Mouse (Mus musculus) hindbrain, embryonic 12.5 days (tissue): ENCODE measurements around the gene Ccdc152. TPM values are rescaled to one million over a fixed set of nuclear protein-coding genes. Genes with fewer than 3 reads are reported as not detected.
"Not testable (repeated sequence)": the region's sequence is repeated elsewhere in the genome, so short reads cannot be mapped to it uniquely, and the experiment has no call there.

Experiments used
- ATAC-seq: fragments of 200-750 bp; cut with Nextera tagmentation; 2 replicates; pipeline ENCODE4 v1.8.0; 2017; ENCODE audit warnings: moderate TSS enrichment; ENCODE audit not compliant: low FRiP score
- H3K27ac ChIP-seq: fragments of 300-500 bp; sonication (generic); 2 replicates; pipeline ENCODE4 v1.5.1; 2016; ENCODE audit warnings: mild to moderate bottlenecking
- H3K27me3 ChIP-seq: fragments of 300-500 bp; sonication (generic); 2 replicates; pipeline ENCODE4 v1.6.1; 2016; ENCODE audit warnings: mild to moderate bottlenecking
- H3K36me3 ChIP-seq: fragments of 300-500 bp; sonication (generic); 2 replicates; pipeline ENCODE4 v1.6.1; 2016; ENCODE audit warnings: mild to moderate bottlenecking
- H3K4me1 ChIP-seq: fragments of 300-500 bp; sonication (generic); 2 replicates; pipeline ENCODE4 v1.6.1; 2016
- H3K4me2 ChIP-seq: fragments of 300-500 bp; sonication (generic); replicated peaks from 2 replicates; pipeline ENCODE4 v1.6.1; 2016; ENCODE audit warnings: mild to moderate bottlenecking
- H3K4me3 ChIP-seq: fragments of 300-500 bp; sonication (generic); 2 replicates; pipeline ENCODE4 v1.5.1; 2016; ENCODE audit warnings: mild to moderate bottlenecking
- H3K9ac ChIP-seq: fragments of 300-500 bp; sonication (generic); 2 replicates; pipeline ENCODE4 v1.6.1; 2016; ENCODE audit warnings: mild to moderate bottlenecking, moderate library complexity
- H3K9me3 ChIP-seq: fragments of 300-500 bp; sonication (generic); replicated peaks from 2 replicates; pipeline ENCODE4 v1.6.1; 2016; ENCODE audit warnings: mild to moderate bottlenecking
- WGBS: fragments of 180-500 bp; shearing (Covaris S2); methylation state at CpG from one replicate; pipeline ENCODE4 v1.1.7; 2016; 5-methylcytosine and 5-hydroxymethylcytosine counted together
- polyA plus RNA-seq: library from polyadenylated mRNA; unstranded; fragments of >200 nt; fragmentation: Nextera tagmentation; extraction: Ambion mirVana; gene quantifications from 2 replicates; pipeline ENCODE4 v1.2.1, GENCODE M21; 2016

The Ccdc152 gene
- polyA plus RNA-seq, 1 experiment from 2014 or later = not detected

DNA sequence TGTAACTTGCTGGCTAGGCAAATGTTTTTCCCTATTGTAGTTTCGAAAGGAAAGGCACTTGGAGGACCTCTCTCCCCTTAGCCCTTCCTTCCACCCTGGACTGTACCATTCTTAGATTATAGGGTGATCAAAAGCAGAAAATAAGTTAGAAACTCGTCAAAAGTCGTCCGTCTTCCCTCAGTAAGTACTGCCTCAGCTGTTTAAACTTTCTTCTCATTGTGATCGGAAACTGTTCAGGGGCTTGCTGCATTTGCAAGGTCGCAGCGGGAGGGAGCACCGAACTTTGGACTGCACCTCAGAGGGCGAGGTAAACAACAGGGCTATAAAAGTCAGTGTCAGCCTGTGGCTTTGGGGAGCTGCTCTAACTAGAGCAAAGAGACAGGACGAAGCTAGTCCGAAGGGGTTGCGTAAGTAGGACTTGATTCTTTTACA, 32.7 kb downstream of the Ccdc152 start:
- Histone ChIP-seq H3K4me3 (peak overlapping the region; percentile 28), H3K9ac (no peak overlapping the region), H3K27ac (peak overlapping the region; percentile 60; the same call in 1 of the 2 replicates), H3K4me2 (peak overlapping the region; percentile 51), H3K27me3 (no peaks in the 10 kb centered on the region), H3K4me1 (peaks cover 3% of the 10 kb centered on the region; the same call in 1 of the 2 replicates), H3K36me3 (no peaks in the 10 kb centered on the region), H3K9me3 (no peaks in the 10 kb centered on the region)
- peak; percentile 77 for ATAC-seq
- WGBS = 4% methylated on average over 12 of the region's 12 CpGs

DNA sequence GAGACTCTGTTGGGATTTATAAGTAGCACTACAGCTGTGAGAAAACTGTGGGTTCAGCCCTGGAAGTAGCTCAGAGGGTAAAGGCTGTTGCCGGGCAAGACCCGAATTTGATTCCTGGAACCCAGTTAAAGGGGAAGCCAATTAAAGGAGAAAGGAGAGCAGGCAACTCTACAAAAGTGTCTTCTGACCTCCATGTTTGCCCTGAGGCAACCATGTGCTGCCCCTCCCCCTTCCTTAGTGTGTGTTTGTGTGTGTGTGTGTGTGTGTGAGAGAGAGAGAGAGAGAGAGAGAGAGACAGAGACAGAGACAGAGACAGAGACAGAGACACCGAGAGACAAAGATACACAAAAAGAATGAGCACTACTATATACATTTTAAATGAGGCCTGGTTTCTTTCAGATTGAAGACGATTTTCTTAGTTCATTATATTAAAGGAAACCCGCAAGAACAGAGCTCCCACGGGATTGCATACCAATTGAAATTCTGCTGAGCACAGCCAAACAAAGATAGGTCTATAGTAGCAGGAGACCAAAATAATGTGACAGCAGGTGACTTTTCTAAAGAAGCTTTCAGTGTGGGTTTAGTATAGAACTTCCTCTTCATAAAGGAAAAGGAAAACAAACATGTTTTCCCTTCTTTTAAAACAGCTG, 33.2 kb downstream of the Ccdc152 start:
- no peaks in the 10 kb centered on the region for H3K27me3 ChIP-seq
- no peak overlapping the region for H3K9ac ChIP-seq
- 12% methylated on average over 6 of the region's 6 CpGs for whole genome bisulfite sequencing
- H3K4me1 ChIP-seq = peaks cover 3% of the 10 kb centered on the region; the same call in 1 of the 2 replicates
- H3K9me3 ChIP-seq = no peaks in the 10 kb centered on the region
- peak; percentile 44; the same call in 1 of the 2 replicates for ATAC-seq
- peak overlapping the region; percentile 51 for H3K4me2 ChIP-seq
- 0 out of 2 replicates have a peak overlapping the region, but pooled peaks have one; percentile 60 for H3K27ac ChIP-seq
- H3K4me3 ChIP-seq = peak overlapping the region; percentile 28; the same call in 1 of the 2 replicates
- no peaks in the 10 kb centered on the region for H3K36me3 ChIP-seq

GRCm38 (mm10) chr15:3269496-3269895, 33.8 kb downstream of the Ccdc152 start:
- no peak overlapping the region for H3K4me2 ChIP-seq
- peaks cover 3% of the 10 kb centered on the region; the same call in 1 of the 2 replicates for H3K4me1 ChIP-seq
- no peaks in the 10 kb centered on the region for H3K9me3 ChIP-seq
- no peaks in the 10 kb centered on the region for H3K27me3 ChIP-seq
- no peak overlapping the region for H3K4me3 ChIP-seq
- no peak overlapping the region for H3K9ac ChIP-seq
- WGBS = 71% methylated on average over 4 of the region's 4 CpGs
- ATAC-seq = 0 out of 2 replicates have a peak, but pooled peaks have one; percentile 27
- no peak overlapping the region for H3K27ac ChIP-seq
- H3K36me3 ChIP-seq = no peaks in the 10 kb centered on the region

- Histone ChIP-seq H3K27ac (no peak within 1 kb of the TSS), H3K4me1 (peaks cover 3% of the 10 kb centered on the region; the same call in 1 of the 2 replicates), H3K4me3 (no peak within 1 kb of the TSS), H3K27me3 (no peaks in the 10 kb centered on the region), H3K4me2 (no peak within 1 kb of the TSS), H3K9ac (no peak within 1 kb of the TSS), H3K36me3 (no peaks in the 10 kb centered on the region), H3K9me3 (no peaks in the 10 kb centered on the region)
- 88% methylated on average over 6 of the region's 6 CpGs for WGBS
- no peak for ATAC-seq
These were observed 35.1 kb downstream of the Ccdc152 start, which contains the start of gene Selenop for GRCm38 (mm10) chr15:3268247-3268646. Gene Selenop (plus strand): TSS chr15:3268547.

- H3K9me3 ChIP-seq = no peaks in the 10 kb centered on the region
- no peaks in the 10 kb centered on the region for H3K4me1 ChIP-seq
- 86% methylated on average over 1 of the region's 1 CpGs for WGBS
- no peak overlapping the region for H3K9ac ChIP-seq
- H3K36me3 ChIP-seq = no peaks in the 10 kb centered on the region
- no peak for ATAC-seq
- no peaks in the 10 kb centered on the region for H3K27me3 ChIP-seq
- no peak overlapping the region for H3K27ac ChIP-seq
- no peak overlapping the region for H3K4me3 ChIP-seq
- H3K4me2 ChIP-seq = no peak overlapping the region
These were observed 38.5 kb downstream of the Ccdc152 start for GRCm38 (mm10) chr15:3264828-3265227.

GRCm38 (mm10) chr15:3264293-3264692, 39.0 kb downstream of the Ccdc152 start:
- no peaks in the 10 kb centered on the region for H3K9me3 ChIP-seq
- no peak for ATAC-seq
- H3K27me3 ChIP-seq = no peaks in the 10 kb centered on the region
- no peaks in the 10 kb centered on the region for H3K36me3 ChIP-seq
- WGBS = 94% methylated on average over 4 of the region's 4 CpGs
- H3K27ac ChIP-seq = no peak overlapping the region
- no peak overlapping the region for H3K9ac ChIP-seq
- H3K4me3 ChIP-seq = no peak overlapping the region
- no peak overlapping the region for H3K4me2 ChIP-seq
- no peaks in the 10 kb centered on the region for H3K4me1 ChIP-seq

DNA sequence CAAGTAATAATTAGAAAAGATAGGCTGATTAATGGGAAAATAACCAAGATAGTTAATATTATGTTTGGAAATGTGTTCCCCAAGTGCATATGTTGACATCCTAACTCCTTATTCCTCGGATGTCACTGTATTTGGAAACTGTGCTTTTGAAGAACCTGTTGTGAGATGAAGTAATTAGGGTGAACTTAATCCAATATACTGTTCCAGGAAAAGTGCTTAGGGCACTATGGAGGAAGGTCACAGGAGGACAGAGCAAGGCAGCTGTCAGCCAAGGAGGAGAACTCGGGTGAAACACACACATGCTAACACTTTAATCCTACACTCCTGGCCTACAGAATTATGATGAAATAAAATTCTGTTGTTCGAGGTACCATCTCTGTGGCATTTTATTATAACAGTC, 40.4 kb downstream of the Ccdc152 start:
- H3K9ac ChIP-seq = no peak overlapping the region
- H3K27me3 ChIP-seq = no peaks in the 10 kb centered on the region
- WGBS = 79% methylated on average over 3 of the region's 3 CpGs
- H3K9me3 ChIP-seq = no peaks in the 10 kb centered on the region
- no peak overlapping the region for H3K4me3 ChIP-seq
- no peak overlapping the region for H3K27ac ChIP-seq
- no peak overlapping the region for H3K4me2 ChIP-seq
- no peak for ATAC-seq
- H3K4me1 ChIP-seq = no peaks in the 10 kb centered on the region
- no peaks in the 10 kb centered on the region for H3K36me3 ChIP-seq

DNA sequence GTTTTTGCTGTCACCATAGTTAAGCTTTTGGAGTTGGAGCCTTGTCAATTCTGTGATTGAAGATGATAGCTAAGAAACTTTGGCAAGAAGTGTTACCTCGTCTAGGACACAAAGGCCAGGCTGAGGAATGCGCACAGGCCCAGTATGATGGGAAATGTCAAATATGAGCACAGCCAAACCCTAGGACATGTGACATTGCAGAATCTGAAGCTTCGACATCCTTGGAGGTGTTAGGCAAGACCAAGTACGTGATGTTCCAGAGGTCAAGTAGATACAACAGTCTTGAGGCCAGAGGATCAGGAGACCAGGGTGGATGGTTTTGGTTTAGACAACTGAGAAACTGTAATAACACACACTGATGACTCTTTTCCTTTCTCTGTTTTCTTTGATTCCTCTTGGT, 43.0 kb downstream of the Ccdc152 start:
- Histone ChIP-seq H3K36me3 (no peaks in the 10 kb centered on the region), H3K4me3 (no peak overlapping the region), H3K27ac (no peak overlapping the region), H3K4me2 (no peak overlapping the region), H3K27me3 (no peaks in the 10 kb centered on the region), H3K9ac (no peak overlapping the region), H3K9me3 (no peaks in the 10 kb centered on the region), H3K4me1 (no peaks in the 10 kb centered on the region)
- ATAC-seq = no peak
- WGBS = 84% methylated on average over 4 of the region's 4 CpGs

DNA sequence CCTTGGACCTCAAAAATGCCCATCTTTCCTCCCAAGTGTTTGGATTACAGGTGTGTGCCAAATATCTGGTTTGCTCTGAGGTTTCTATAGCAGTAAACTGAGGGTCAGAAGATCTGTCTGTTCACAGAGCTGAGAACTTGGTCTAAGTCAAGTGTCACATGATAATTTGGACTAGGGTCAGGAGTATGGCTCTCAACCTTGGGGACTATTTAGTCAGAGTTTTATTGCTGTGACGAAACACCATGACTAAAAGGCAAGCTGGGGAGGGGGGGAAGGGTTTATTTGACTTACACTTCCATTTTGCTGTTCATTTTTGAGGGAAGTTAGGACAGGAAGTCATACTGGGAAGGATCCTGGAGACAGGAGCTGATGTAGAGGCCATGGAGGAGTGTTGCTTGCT, 44.3 kb downstream of the Ccdc152 start:
- no peak overlapping the region for H3K4me3 ChIP-seq
- no peaks in the 10 kb centered on the region for H3K36me3 ChIP-seq
- no peak overlapping the region for H3K9ac ChIP-seq
- no peaks in the 10 kb centered on the region for H3K4me1 ChIP-seq
- H3K27ac ChIP-seq = no peak overlapping the region
- WGBS = 90% methylated on average over 1 of the region's 1 CpGs
- H3K4me2 ChIP-seq = no peak overlapping the region
- no peaks in the 10 kb centered on the region for H3K27me3 ChIP-seq
- H3K9me3 ChIP-seq = no peaks in the 10 kb centered on the region
- ATAC-seq = no peak

- no peak for ATAC-seq
- H3K36me3 ChIP-seq = no peaks in the 10 kb centered on the region
- no peak overlapping the region for H3K4me2 ChIP-seq
- no peak overlapping the region for H3K27ac ChIP-seq
- no peaks in the 10 kb centered on the region for H3K9me3 ChIP-seq
- no peaks in the 10 kb centered on the region for H3K27me3 ChIP-seq
- no peaks in the 10 kb centered on the region for H3K4me1 ChIP-seq
- H3K4me3 ChIP-seq = no peak overlapping the region
- no peak overlapping the region for H3K9ac ChIP-seq
These were observed 51.6 kb downstream of the Ccdc152 start for GRCm38 (mm10) chr15:3251718-3252067.

DNA sequence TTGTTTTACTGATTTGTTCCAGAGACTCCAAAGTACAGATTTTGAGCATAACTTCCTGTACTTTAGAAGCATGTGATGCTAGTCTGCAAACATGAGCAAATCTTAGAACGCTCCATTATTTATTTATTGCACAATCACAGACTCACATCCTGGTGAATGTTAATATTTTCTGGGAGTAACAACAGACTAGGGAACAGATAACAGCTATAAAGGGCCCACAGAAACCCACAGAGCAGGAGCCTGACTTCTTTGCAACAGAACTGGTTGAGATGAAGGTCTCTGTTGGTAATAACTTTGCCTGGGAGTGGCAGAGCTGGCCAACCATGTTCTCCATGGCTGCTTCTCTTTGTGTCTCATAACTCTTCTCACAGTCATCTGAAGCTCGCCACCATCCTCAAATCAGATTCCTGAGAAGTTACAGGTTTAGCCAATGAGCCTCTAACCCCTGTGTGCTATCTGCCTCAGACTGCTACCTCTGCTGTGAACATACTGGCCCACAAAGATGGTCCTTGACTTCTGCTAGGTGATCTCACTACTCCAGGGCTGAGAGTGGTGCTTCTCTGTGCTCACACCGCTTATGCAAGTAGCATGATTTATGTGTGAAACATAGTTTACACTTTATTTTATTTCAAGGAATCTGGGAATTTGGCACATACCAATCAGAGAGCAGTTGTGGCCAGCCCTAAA, 52.2 kb downstream of the Ccdc152 start:
- no peak for ATAC-seq
- WGBS = 82% methylated on average over 3 of the region's 3 CpGs
- H3K36me3 ChIP-seq = no peaks in the 10 kb centered on the region

GRCm38 (mm10) chr15:3250620-3251019, 52.7 kb downstream of the Ccdc152 start:
- Histone ChIP-seq H3K27ac (no peak overlapping the region), H3K4me1 (no peaks in the 10 kb centered on the region), H3K4me3 (no peak overlapping the region), H3K36me3 (no peaks in the 10 kb centered on the region), H3K9me3 (no peaks in the 10 kb centered on the region), H3K27me3 (no peaks in the 10 kb centered on the region), H3K9ac (no peak overlapping the region), H3K4me2 (no peak overlapping the region)
- WGBS = 91% methylated on average over 2 of the region's 2 CpGs
- ATAC-seq = no peak

More for the DNA sequence above, 52.2 kb downstream of the Ccdc152 start:
- Histone ChIP-seq H3K9ac (no peak overlapping the region), H3K4me3 (no peak overlapping the region), H3K9me3 (no peaks in the 10 kb centered on the region), H3K27me3 (no peaks in the 10 kb centered on the region), H3K27ac (no peak overlapping the region), H3K4me1 (no peaks in the 10 kb centered on the region), H3K4me2 (no peak overlapping the region)

DNA sequence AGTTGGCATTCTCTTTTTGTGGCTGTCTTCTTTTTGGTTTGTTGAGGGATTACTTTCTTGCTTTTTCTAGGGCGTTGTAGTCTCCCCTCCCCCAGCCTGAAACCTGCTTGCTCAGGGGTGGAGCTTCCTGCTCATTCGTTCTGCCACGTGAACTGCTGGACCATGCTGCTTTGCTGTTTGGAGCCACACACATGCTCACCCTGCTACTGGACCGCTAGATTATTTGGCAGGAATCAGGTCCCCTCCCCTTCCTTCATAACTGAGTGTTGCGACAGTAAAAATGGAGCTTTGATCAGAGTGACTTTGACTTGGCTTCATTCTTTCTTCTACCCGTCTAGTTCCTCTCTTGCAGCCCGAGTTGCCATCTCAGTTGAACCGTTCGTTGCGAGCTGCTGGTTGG, 58.3 kb downstream of the Ccdc152 start:
- H3K4me2 ChIP-seq, H3K4me1 ChIP-seq, H3K9ac ChIP-seq, ATAC-seq, H3K4me3 ChIP-seq, H3K36me3 ChIP-seq, H3K27ac ChIP-seq, H3K9me3 ChIP-seq, H3K27me3 ChIP-seq: not testable (repeated sequence)
- 85% methylated on average over 10 of the region's 10 CpGs for WGBS
